Mouse (Mus musculus): ENCODE results near the gene Tbc1d2.

Gene Tbc1d2

GRCm38 (mm10) chr4:46650086-46650753 lies at the start of gene Tbc1d2:
Gene Tbc1d2, minus strand, starts transcription at chr4:46650209.
- DNase-seq (ENCODE audit: low spot score), result peak; percentile 91

GRCm38 (mm10) chr4:46696467-46696866 lies 46.5 kb upstream of the Tbc1d2 start:
- no peak for DNase-seq (ENCODE audit: low spot score)

- DNase-seq (ENCODE audit: low spot score), result no peak
Measured at GRCm38 (mm10) chr4:46690565-46690964, 40.6 kb upstream of the Tbc1d2 start.

- DNase-seq (ENCODE audit: low spot score), result no peak
Measured at GRCm38 (mm10) chr4:46690023-46690420, 40.0 kb upstream of the Tbc1d2 start.

GRCm38 (mm10) chr4:46689397-46690022 lies 39.5 kb upstream of the Tbc1d2 start:
- DNase-seq (ENCODE audit: low spot score), result peak; percentile 68

- no peak for DNase-seq (ENCODE audit: low spot score)
Measured at GRCm38 (mm10) chr4:46688213-46688832, 38.3 kb upstream of the Tbc1d2 start.

- DNase-seq (ENCODE audit: low spot score), result peak; percentile 61
Measured at GRCm38 (mm10) chr4:46684160-46684559, 34.2 kb upstream of the Tbc1d2 start.

- no peak for DNase-seq (ENCODE audit: low spot score)
Measured at GRCm38 (mm10) chr4:46676646-46677045, 26.6 kb upstream of the Tbc1d2 start.

GRCm38 (mm10) chr4:46675992-46676391 lies 26.0 kb upstream of the Tbc1d2 start:
- DNase-seq (ENCODE audit: low spot score), result no peak

- DNase-seq (ENCODE audit: low spot score), result no peak
Measured at GRCm38 (mm10) chr4:46675272-46675785, 25.3 kb upstream of the Tbc1d2 start.

- no peak for DNase-seq (ENCODE audit: low spot score)
Measured at GRCm38 (mm10) chr4:46668620-46669019, 18.6 kb upstream of the Tbc1d2 start.

- no peak for DNase-seq (ENCODE audit: low spot score)
Measured at GRCm38 (mm10) chr4:46666420-46666819, 16.4 kb upstream of the Tbc1d2 start.

GRCm38 (mm10) chr4:46665371-46665774 lies 15.4 kb upstream of the Tbc1d2 start:
- DNase-seq (ENCODE audit: low spot score), result no peak

- no peak for DNase-seq (ENCODE audit: low spot score)
Measured at GRCm38 (mm10) chr4:46664123-46665009, 14.4 kb upstream of the Tbc1d2 start.

GRCm38 (mm10) chr4:46661433-46661832 lies 11.4 kb upstream of the Tbc1d2 start:
- DNase-seq (ENCODE audit: low spot score), result no peak

- no peak for DNase-seq (ENCODE audit: low spot score)
Measured at GRCm38 (mm10) chr4:46658946-46659345, 8.9 kb upstream of the Tbc1d2 start.

GRCm38 (mm10) chr4:46657116-46657515 lies 7.1 kb upstream of the Tbc1d2 start:
- DNase-seq (ENCODE audit: low spot score), result peak; percentile 74

- no peak for DNase-seq (ENCODE audit: low spot score)
Measured at GRCm38 (mm10) chr4:46655956-46656355, 5.9 kb upstream of the Tbc1d2 start.

GRCm38 (mm10) chr4:46655298-46655697 lies 5.3 kb upstream of the Tbc1d2 start:
- DNase-seq (ENCODE audit: low spot score), result no peak

GRCm38 (mm10) chr4:46649161-46649560 lies 848 bp downstream of the Tbc1d2 start:
- no peak for DNase-seq (ENCODE audit: low spot score)

GRCm38 (mm10) chr4:46643676-46644112 lies 6.3 kb downstream of the Tbc1d2 start:
- no peak for DNase-seq (ENCODE audit: low spot score)

All from adipocyte (in vitro differentiated cells).